Mouse (Mus musculus) MEL (cell line): ENCODE data around the gene Smim13.

ENCODE experiments used
- CTCF ChIP-seq, 3 experiments: IDR thresholded peaks in 2 of 3; conservative IDR thresholded peaks in 1 of 3; 2 replicates each; pipeline ENCODE4 v1.5.1; 2011 to 2012; ENCODE audit warnings: low read length in 3 of 3, low read depth in 2 of 3, mild to moderate bottlenecking in 2 of 3, improper control_type of control experiment in 1 of 3, inconsistent platforms in 1 of 3, mixed read lengths in 1 of 3, moderate library complexity in 1 of 3; ENCODE audit not compliant: control insufficient read depth in 1 of 3, insufficient read depth in 1 of 3, poor library complexity in 1 of 3, severe bottlenecking in 1 of 3
- E2F4 ChIP-seq: IDR thresholded peaks from 2 replicates; pipeline ENCODE4 v1.6.1; 2011; ENCODE audit warnings: low read depth, low read length, improper control_type of control experiment, borderline replicate concordance
- ETS1 ChIP-seq: IDR thresholded peaks from 2 replicates; pipeline ENCODE4 v1.6.1; 2012; ENCODE audit warnings: low read depth, mild to moderate bottlenecking, inconsistent platforms, low read length, improper control_type of control experiment, moderate library complexity
- KAT2A ChIP-seq: conservative IDR thresholded peaks from 2 replicates; pipeline ENCODE4 v1.6.1; 2012; ENCODE audit warnings: low read depth, low read length, improper control_type of control experiment, inconsistent platforms
- MAFK ChIP-seq: IDR thresholded peaks from 2 replicates; pipeline ENCODE4 v1.6.1; 2011; ENCODE audit warnings: low read depth, mild to moderate bottlenecking, low read length, improper control_type of control experiment, borderline replicate concordance
- POLR2AphosphoS5 ChIP-seq: IDR thresholded peaks from 2 replicates; pipeline ENCODE4 v1.6.1; 2012; ENCODE audit warnings: low read depth, borderline replicate concordance, mild to moderate bottlenecking, inconsistent platforms, low read length, moderate library complexity, mixed read lengths

- TF ChIP-seq ETS1 (no peak), CTCF (IDR thresholded peaks at IDR 0.05 in 2 of 3, conservative IDR thresholded peaks at IDR 0.05 in 1 of 3; ENCODE audit: control insufficient read depth in 1 of 3, insufficient read depth in 1 of 3, low read depth in 2 of 3, low read length in 3 of 3, poor library complexity in 1 of 3, severe bottlenecking in 1 of 3) (no peak), KAT2A (no peak), MAFK (no peak), E2F4 (no peak), POLR2AphosphoS5 (no peak)
These were observed 18.3 kb downstream of the Smim13 start for GRCm38 (mm10) chr13:41267827-41268408.
